Mouse (Mus musculus) bone marrow macrophage, adult 2 months (primary cell): ENCODE measurements around the gene Sec11a.

Experiments
- CTCF ChIP-seq: IDR thresholded peaks from 2 replicates; pipeline ENCODE4 v1.5.1; 2012; ENCODE audit warnings: low read depth, mild to moderate bottlenecking, low read length, moderate library complexity
- POLR2A ChIP-seq: IDR thresholded peaks from 2 replicates; pipeline ENCODE4 v1.6.1; 2012; ENCODE audit warnings: mild to moderate bottlenecking, low read depth, low read length, borderline replicate concordance

DNA sequence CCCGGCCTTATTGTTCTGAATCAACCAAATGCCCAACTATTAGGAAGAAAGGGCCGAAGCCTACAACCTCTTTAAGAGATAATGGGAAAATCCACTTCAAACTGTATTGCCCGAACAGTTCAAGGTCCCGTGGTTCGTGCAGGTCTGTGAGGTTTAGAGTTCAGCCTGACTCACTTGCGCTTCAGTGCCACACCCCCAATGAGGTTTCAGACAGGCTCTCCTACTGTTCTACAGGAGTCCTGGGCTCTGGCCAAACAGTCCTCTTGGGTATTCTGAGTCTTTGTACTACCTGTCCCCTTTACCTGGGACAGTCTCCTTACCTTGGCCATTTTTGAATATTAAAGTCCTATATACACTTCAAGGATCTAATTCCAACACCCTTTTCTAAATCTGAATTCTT lies 42.7 kb upstream of the Sec11a start:
- TF ChIP-seq CTCF = no peak
- TF ChIP-seq POLR2A = no peak
